Mouse (Mus musculus): ENCODE measurements around the gene Gm13539. TPM values are rescaled to one million over a fixed set of nuclear protein-coding genes. Genes with fewer than 3 reads are reported as not detected.

Gm13539 gene
- polyA plus RNA-seq, 1 experiment from 2014 or later, result not detected

Other genes with a start within 250 kb of the Gm13539 start
- 21.1 and 21.2 TPM in 2 replicates for gene Traf2, start 235.3 kb upstream of the Gm13539 start, polyA plus RNA-seq (2015; fragmentation: Nextera tagmentation; extraction: Ambion mirVana)
- 409 and 436 TPM in 2 replicates for gene Edf1, start 224.4 kb upstream of the Gm13539 start, polyA plus RNA-seq (2015; fragmentation: Nextera tagmentation; extraction: Ambion mirVana)
- 2.3 and 2.6 TPM in 2 replicates for gene Mamdc4, start 207.4 kb upstream of the Gm13539 start, polyA plus RNA-seq (2015; fragmentation: Nextera tagmentation; extraction: Ambion mirVana)
- 179 and 182 TPM in 2 replicates for gene Phpt1, start 207.0 kb upstream of the Gm13539 start, polyA plus RNA-seq (2015; fragmentation: Nextera tagmentation; extraction: Ambion mirVana)
- gene Ajm1, start 200.5 kb upstream of the Gm13539 start, polyA plus RNA-seq (2015; fragmentation: Nextera tagmentation; extraction: Ambion mirVana), result 8.1 and 8.2 TPM in 2 replicates
- 67.9 and 75.5 TPM in 2 replicates for gene Rabl6, start 173.7 kb upstream of the Gm13539 start, polyA plus RNA-seq (2015; fragmentation: Nextera tagmentation; extraction: Ambion mirVana)
- gene Ccdc183, start 164.6 kb upstream of the Gm13539 start, polyA plus RNA-seq (2015; fragmentation: Nextera tagmentation; extraction: Ambion mirVana), result 0.21 and 0.25 TPM in 2 replicates
- 35.0 and 42.2 TPM in 2 replicates for gene Tmem141, start 160.3 kb upstream of the Gm13539 start, polyA plus RNA-seq (2015; fragmentation: Nextera tagmentation; extraction: Ambion mirVana)
- 2.5 and 3.3 TPM in 2 replicates for gene Fcna, start 154.2 kb upstream of the Gm13539 start, polyA plus RNA-seq (2015; fragmentation: Nextera tagmentation; extraction: Ambion mirVana)
- not detected in 2 replicates for gene Lcn8, start 129.1 kb upstream of the Gm13539 start, polyA plus RNA-seq (2015; fragmentation: Nextera tagmentation; extraction: Ambion mirVana)
- gene Lcn5, start 124.3 kb upstream of the Gm13539 start, polyA plus RNA-seq (2015; fragmentation: Nextera tagmentation; extraction: Ambion mirVana), result not detected in 2 replicates
- not detected in 2 replicates for gene Lcn6, start 105.5 kb upstream of the Gm13539 start, polyA plus RNA-seq (2015; fragmentation: Nextera tagmentation; extraction: Ambion mirVana)
- gene Lcn10, start 99.5 kb upstream of the Gm13539 start, polyA plus RNA-seq (2015; fragmentation: Nextera tagmentation; extraction: Ambion mirVana), result not detected in 2 replicates
- not detected in 2 replicates for gene Obp2a, start 82.2 kb upstream of the Gm13539 start, polyA plus RNA-seq (2015; fragmentation: Nextera tagmentation; extraction: Ambion mirVana)
- gene Bmyc, start 75.5 kb upstream of the Gm13539 start, polyA plus RNA-seq (2015; fragmentation: Nextera tagmentation; extraction: Ambion mirVana), result 126 and 129 TPM in 2 replicates
- gene Obp2b, start 45.2 kb upstream of the Gm13539 start, polyA plus RNA-seq (2015; fragmentation: Nextera tagmentation; extraction: Ambion mirVana), result not detected in 2 replicates
- gene Lcn3, start 16.7 kb upstream of the Gm13539 start, polyA plus RNA-seq (2015; fragmentation: Nextera tagmentation; extraction: Ambion mirVana), result not detected in 2 replicates
- not detected in 2 replicates for gene Lcn11, start 5.2 kb upstream of the Gm13539 start, polyA plus RNA-seq (2015; fragmentation: Nextera tagmentation; extraction: Ambion mirVana)
- not detected in 2 replicates for gene Glt6d1, start 33.6 kb downstream of the Gm13539 start, polyA plus RNA-seq (2015; fragmentation: Nextera tagmentation; extraction: Ambion mirVana)
- not detected in 2 replicates for gene Lcn9, start 40.9 kb downstream of the Gm13539 start, polyA plus RNA-seq (2015; fragmentation: Nextera tagmentation; extraction: Ambion mirVana)
- gene Sohlh1, start 65.0 kb downstream of the Gm13539 start, polyA plus RNA-seq (2015; fragmentation: Nextera tagmentation; extraction: Ambion mirVana), result not detected in 2 replicates
- 11.1 TPM in 2 replicates for gene Kcnt1, start 81.5 kb downstream of the Gm13539 start, polyA plus RNA-seq (2015; fragmentation: Nextera tagmentation; extraction: Ambion mirVana)
- gene Camsap1, start 201.0 kb downstream of the Gm13539 start, polyA plus RNA-seq (2015; fragmentation: Nextera tagmentation; extraction: Ambion mirVana), result 50.8 and 68.5 TPM in 2 replicates
- gene Ubac1, start 239.5 kb downstream of the Gm13539 start, polyA plus RNA-seq (2015; fragmentation: Nextera tagmentation; extraction: Ambion mirVana), result 111 and 114 TPM in 2 replicates

Data from hindbrain, embryonic 13.5 days (tissue).